Mouse (Mus musculus): ENCODE measurements around the gene Tmem200a. TPM values are rescaled to one million over a fixed set of nuclear protein-coding genes. Genes with fewer than 3 reads are reported as not detected.

The Tmem200a gene
- polyA plus RNA-seq, 1 experiment from 2014 or later = 9.3 TPM

DNA sequence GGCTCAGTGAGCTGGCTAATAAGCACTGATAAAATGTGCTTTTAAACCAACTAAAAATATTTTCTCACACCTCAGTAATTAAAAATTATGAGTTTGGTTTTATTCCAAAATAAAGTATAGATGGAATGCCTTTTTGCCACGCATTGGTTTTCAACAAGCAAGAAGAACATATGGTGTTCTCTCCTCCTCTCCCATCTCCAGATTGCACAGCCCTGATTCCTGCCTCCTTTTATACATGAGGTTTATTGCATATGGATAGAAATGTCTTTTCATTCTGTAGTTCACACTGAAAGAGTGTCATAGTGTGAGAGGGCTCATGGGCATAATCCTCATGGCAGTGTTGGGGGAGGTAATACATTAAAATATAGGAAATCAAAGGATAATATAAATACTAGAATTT, 96.2 kb downstream of the Tmem200a start:
- 65% methylated on average over 1 of the region's 1 CpGs for WGBS
- no peak overlapping the region for H3K9ac ChIP-seq
- no peak for TF ChIP-seq CTCF (IDR thresholded peaks at IDR 0.05; ENCODE audit: low read depth)
- H3K27me3 ChIP-seq (ENCODE audit: insufficient read depth, low read length) = no peaks in the 10 kb centered on the region
- no peak overlapping the region for H3K27ac ChIP-seq (ENCODE audit: low read depth)
- DNase-seq = no peak
- no peak for ATAC-seq (ENCODE audit: insufficient read depth)
- H3K4me1 ChIP-seq (ENCODE audit: insufficient read depth) = no peaks in the 10 kb centered on the region
- H3K9me3 ChIP-seq (ENCODE audit: low read depth, low read length) = no peaks in the 10 kb centered on the region
- H3K4me2 ChIP-seq = no peak overlapping the region
- H3K4me3 ChIP-seq (ENCODE audit: low read depth, low read length) = no peak overlapping the region
- H3K36me3 ChIP-seq (ENCODE audit: insufficient read depth) = no peaks in the 10 kb centered on the region

DNA sequence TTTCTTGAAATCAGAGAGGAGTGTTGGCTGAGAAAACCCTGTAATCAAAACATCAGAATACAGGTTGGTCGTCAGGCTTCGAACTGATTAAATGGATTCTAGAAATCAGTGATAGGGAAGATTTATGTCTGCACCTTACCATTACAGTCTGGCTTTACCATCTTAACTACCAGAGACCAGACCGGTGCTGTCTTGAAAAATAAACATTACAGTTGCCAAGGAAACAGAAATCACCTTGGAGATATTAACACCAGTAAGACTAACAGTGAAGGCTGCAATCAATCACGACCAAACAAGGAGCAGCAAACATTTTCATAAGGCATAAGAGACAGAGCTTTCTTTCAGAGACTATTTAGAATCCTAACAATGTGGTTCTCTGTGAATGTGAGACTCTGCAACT, 116.0 kb downstream of the Tmem200a start:
- Histone ChIP-seq H3K4me2 (no peak overlapping the region), H3K9me3 (ENCODE audit: low read depth, low read length) (no peaks in the 10 kb centered on the region), H3K4me1 (ENCODE audit: insufficient read depth) (no peaks in the 10 kb centered on the region), H3K9ac (no peak overlapping the region), H3K27ac (ENCODE audit: low read depth) (no peak overlapping the region), H3K27me3 (ENCODE audit: insufficient read depth, low read length) (no peaks in the 10 kb centered on the region), H3K36me3 (ENCODE audit: insufficient read depth) (no peaks in the 10 kb centered on the region), H3K4me3 (ENCODE audit: low read depth, low read length) (no peak overlapping the region)
- 18% methylated on average over 4 of the region's 4 CpGs for WGBS
- no peak for ATAC-seq (ENCODE audit: insufficient read depth)
- no peak for DNase-seq
- no peak for TF ChIP-seq CTCF (IDR thresholded peaks at IDR 0.05; ENCODE audit: low read depth)

DNA sequence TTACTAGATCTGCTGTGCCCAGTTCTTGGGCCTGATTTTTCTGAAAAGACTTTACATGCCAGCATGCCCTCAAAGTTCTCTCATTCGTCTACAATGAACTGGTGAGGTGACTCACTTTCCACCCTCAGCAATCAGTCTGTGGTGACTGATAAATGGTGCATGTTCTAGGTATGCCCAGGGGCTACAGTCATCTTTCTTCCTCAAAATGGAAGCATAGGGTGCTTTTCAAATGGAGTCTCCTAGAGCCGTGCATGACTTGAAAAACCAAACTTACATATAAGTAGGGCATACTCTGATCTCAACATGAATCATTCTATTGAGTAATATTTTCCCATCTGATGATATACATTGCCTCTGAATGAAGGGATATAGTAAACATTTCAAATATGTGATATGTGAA, 117.8 kb downstream of the Tmem200a start:
- ATAC-seq (ENCODE audit: insufficient read depth) (no peak), DNase-seq (no peak)
- no peak overlapping the region for H3K27ac ChIP-seq (ENCODE audit: low read depth)
- H3K4me2 ChIP-seq = no peak overlapping the region
- H3K27me3 ChIP-seq (ENCODE audit: insufficient read depth, low read length) = no peaks in the 10 kb centered on the region
- no peak overlapping the region for H3K9ac ChIP-seq
- TF ChIP-seq CTCF (IDR thresholded peaks at IDR 0.05; ENCODE audit: low read depth) = no peak
- 69% methylated on average over 2 of the region's 2 CpGs for WGBS
- H3K36me3 ChIP-seq (ENCODE audit: insufficient read depth) = no peaks in the 10 kb centered on the region
- H3K9me3 ChIP-seq (ENCODE audit: low read depth, low read length) = no peaks in the 10 kb centered on the region
- no peaks in the 10 kb centered on the region for H3K4me1 ChIP-seq (ENCODE audit: insufficient read depth)
- no peak overlapping the region for H3K4me3 ChIP-seq (ENCODE audit: low read depth, low read length)

DNA sequence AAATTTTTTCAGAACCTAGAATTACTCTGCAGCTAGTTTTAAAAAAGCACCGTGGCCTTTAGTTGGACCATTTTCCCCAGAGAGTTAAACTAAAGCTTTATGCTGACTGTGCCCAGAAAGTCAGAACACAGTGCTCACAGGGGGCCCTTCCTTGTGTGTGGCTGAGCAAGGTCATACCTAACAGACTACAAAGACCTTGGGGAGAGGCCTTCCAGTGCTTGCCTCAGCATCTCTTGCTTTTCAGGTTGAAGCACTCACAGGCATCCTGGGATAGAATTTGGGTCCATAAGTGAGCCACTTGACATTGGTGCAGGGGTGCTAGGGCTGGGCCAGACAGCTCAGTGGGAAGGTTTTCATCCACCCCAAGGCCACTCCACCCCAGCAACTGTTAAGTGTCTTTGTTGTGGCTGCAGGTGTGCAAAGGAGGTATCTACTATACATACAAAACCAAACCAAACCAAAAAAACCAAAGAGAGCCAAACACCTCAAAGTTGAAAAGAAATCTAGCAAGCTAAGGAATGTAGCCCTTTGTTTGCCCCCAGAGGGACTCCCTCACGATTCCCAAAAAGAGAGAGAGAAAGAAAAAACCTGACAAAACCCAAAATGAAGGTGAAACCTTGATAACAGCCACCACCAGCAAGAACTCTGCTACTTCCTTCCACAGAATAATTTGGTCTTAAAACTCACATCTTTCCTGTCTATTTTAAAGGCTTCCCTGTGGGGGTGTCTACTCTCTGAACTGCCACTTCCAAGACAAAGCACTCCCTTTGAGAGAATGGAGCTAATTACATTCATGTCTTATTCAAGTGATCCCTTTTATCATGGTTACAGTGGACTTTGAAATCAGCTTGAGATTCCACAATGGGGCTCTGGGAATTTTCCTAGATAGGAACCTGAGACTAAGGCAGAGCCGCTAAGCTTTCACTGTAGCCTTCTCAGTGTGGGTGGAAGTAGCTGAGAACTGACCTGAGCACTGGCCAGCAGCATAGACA, 119.8 kb downstream of the Tmem200a start:
- H3K9me3 ChIP-seq (ENCODE audit: low read depth, low read length) = no peaks in the 10 kb centered on the region
- H3K4me3 ChIP-seq (ENCODE audit: low read depth, low read length) = no peak overlapping the region
- ATAC-seq (ENCODE audit: insufficient read depth) (no peak), DNase-seq (no peak)
- H3K4me2 ChIP-seq = no peak overlapping the region
- no peak overlapping the region for H3K27ac ChIP-seq (ENCODE audit: low read depth)
- no peaks in the 10 kb centered on the region for H3K27me3 ChIP-seq (ENCODE audit: insufficient read depth, low read length)
- TF ChIP-seq CTCF (IDR thresholded peaks at IDR 0.05; ENCODE audit: low read depth) = no peak
- no peaks in the 10 kb centered on the region for H3K36me3 ChIP-seq (ENCODE audit: insufficient read depth)
- WGBS = 44% methylated on average over 3 of the region's 3 CpGs
- H3K9ac ChIP-seq = no peak overlapping the region
- no peaks in the 10 kb centered on the region for H3K4me1 ChIP-seq (ENCODE audit: insufficient read depth)

DNA sequence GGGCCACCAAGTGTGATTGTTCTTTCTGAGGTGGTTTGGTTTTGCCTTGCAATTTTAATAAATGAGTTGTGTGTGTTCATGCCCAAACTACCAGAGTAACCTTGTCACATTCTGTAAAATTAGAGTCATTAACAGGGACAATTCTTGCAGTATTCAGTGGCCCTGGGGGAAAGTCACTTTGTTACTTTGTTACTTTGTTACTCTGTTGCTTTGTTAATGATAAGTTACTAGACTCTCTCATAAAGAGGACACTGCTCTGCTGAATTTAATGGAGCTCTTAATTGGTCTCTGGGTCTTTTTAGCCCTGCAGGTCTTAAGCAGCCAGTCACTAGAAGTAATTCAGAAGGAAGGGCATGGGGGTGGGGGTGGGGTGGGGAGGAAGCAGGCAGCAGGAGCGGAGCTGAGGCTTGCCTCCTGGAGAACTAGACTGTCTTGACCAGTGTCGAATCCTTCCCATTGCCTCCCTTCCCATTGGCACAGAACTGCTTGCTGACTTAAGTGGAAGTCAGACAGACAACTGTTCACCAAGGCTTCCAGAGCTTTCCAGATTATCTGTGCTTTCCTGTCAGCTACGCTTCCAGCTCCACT, 124.1 kb downstream of the Tmem200a start:
- no peak overlapping the region for H3K9ac ChIP-seq
- H3K9me3 ChIP-seq (ENCODE audit: low read depth, low read length) = no peaks in the 10 kb centered on the region
- H3K36me3 ChIP-seq (ENCODE audit: insufficient read depth) = no peaks in the 10 kb centered on the region
- ATAC-seq (ENCODE audit: insufficient read depth) (no peak), DNase-seq (no peak)
- no peak overlapping the region for H3K4me3 ChIP-seq (ENCODE audit: low read depth, low read length)
- H3K4me2 ChIP-seq = no peak overlapping the region
- no peak overlapping the region for H3K27ac ChIP-seq (ENCODE audit: low read depth)
- no peaks in the 10 kb centered on the region for H3K4me1 ChIP-seq (ENCODE audit: insufficient read depth)
- no peak for TF ChIP-seq CTCF (IDR thresholded peaks at IDR 0.05; ENCODE audit: low read depth)
- no peaks in the 10 kb centered on the region for H3K27me3 ChIP-seq (ENCODE audit: insufficient read depth, low read length)
- 63% methylated on average over 3 of the region's 3 CpGs for WGBS

DNA sequence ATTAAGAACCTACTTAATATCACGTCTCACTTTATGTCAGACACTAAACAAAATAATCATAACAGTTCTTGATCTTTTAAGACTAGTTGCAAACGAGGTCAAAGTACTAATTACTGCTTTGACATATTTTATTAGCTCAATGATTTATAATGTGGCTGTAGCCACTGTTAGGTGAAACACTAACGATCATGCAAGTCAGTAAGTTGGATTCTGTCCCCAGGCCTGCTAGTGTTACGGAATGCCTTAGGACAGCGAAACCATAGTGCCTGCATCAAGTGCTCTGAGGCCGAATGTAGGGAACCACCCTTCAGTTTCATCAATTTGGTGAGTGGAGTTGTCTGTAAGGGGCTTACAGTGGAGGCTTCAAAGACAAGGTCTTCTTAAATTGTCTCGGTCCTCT, 126.0 kb downstream of the Tmem200a start:
- ATAC-seq (ENCODE audit: insufficient read depth) = no peak
- no peak overlapping the region for H3K27ac ChIP-seq (ENCODE audit: low read depth)
- no peaks in the 10 kb centered on the region for H3K27me3 ChIP-seq (ENCODE audit: insufficient read depth, low read length)
- no peaks in the 10 kb centered on the region for H3K4me1 ChIP-seq (ENCODE audit: insufficient read depth)
- H3K4me2 ChIP-seq = no peak overlapping the region
- no peaks in the 10 kb centered on the region for H3K9me3 ChIP-seq (ENCODE audit: low read depth, low read length)
- TF ChIP-seq CTCF (IDR thresholded peaks at IDR 0.05; ENCODE audit: low read depth) = no peak
- WGBS = 43% methylated on average over 7 of the region's 7 CpGs
- DNase-seq = no peak
- H3K9ac ChIP-seq = no peak overlapping the region
- H3K4me3 ChIP-seq (ENCODE audit: low read depth, low read length) = no peak overlapping the region
- no peaks in the 10 kb centered on the region for H3K36me3 ChIP-seq (ENCODE audit: insufficient read depth)

DNA sequence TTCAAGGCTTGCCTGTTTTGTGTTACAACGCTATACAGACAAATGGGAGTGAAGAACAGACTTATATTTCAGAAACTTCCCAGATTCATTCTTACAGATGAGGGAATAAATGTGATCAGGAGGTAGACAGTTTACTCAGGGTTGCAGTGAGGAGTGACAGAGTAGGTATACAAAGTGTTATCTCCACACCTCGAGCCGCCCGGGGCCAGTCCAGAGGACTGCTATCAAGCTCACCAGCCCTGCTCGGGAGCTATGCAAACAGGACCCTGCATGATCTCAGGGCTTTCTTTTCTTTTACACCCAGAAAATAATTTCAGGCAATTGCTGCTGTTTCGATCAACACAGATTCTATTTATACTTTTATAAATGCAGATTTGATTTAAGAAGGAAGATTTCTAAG, 126.7 kb downstream of the Tmem200a start:
- no peak for TF ChIP-seq CTCF (IDR thresholded peaks at IDR 0.05; ENCODE audit: low read depth)
- no peak overlapping the region for H3K4me2 ChIP-seq
- no peaks in the 10 kb centered on the region for H3K36me3 ChIP-seq (ENCODE audit: insufficient read depth)
- no peak for DNase-seq
- no peak for ATAC-seq (ENCODE audit: insufficient read depth)
- no peak overlapping the region for H3K27ac ChIP-seq (ENCODE audit: low read depth)
- no peaks in the 10 kb centered on the region for H3K27me3 ChIP-seq (ENCODE audit: insufficient read depth, low read length)
- no peak overlapping the region for H3K4me3 ChIP-seq (ENCODE audit: low read depth, low read length)
- no peaks in the 10 kb centered on the region for H3K4me1 ChIP-seq (ENCODE audit: insufficient read depth)
- no peaks in the 10 kb centered on the region for H3K9me3 ChIP-seq (ENCODE audit: low read depth, low read length)
- WGBS = 35% methylated on average over 6 of the region's 6 CpGs
- no peak overlapping the region for H3K9ac ChIP-seq

Data from lung, embryonic 14.5 days (tissue).